Mouse (Mus musculus) ES-CJ7 (cell line): ENCODE data around the gene Klhdc1.

Experiments used
- DNase-seq: peaks from one replicate; pipeline ENCODE4 v3.0.0; 2011; ENCODE audit warnings: low read depth, low spot score

The Klhdc1 gene

DNA sequence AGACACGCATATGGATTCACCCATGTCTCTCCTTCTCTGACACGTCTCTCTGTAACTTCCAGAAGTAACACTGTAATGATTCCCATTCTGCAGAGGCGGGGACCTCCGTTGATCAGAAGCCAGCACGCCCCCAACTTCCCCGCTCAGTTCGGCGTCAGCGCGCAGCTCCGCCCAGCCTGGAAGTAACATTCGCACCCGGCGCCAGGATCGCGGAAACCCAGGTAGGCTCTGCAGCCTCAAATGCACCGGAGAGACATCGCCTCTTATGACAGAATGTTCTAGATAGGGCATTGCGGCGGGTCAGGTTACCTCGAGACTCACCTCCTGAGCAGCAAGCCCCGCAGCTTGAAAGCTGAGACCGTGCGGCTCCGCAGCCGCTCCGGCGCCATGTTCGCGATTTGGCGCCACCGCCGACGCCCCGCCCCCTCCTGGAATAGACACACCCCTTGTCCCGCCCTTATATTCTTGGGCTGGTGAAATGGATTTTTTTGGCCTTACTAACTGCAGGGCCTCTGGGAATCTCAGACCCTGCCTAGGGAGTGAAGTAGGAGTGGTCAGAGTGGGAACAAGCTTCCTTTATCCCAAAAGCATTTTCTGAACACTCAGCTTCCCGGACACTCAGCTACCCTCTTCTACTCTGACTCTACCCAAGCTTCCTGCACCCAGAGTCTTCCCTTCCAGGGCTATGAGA is 13.1 kb upstream of the Klhdc1 start, which contains the start of gene Pole2:
Gene Pole2 (minus strand): TSS at position 420 of the 691 bp plus-strand sequence.
- peak; percentile 86 for DNase-seq

GRCm38 (mm10) chr12:69229251-69229650 is 11.7 kb upstream of the Klhdc1 start:
- DNase-seq = peak; percentile 91

DNA sequence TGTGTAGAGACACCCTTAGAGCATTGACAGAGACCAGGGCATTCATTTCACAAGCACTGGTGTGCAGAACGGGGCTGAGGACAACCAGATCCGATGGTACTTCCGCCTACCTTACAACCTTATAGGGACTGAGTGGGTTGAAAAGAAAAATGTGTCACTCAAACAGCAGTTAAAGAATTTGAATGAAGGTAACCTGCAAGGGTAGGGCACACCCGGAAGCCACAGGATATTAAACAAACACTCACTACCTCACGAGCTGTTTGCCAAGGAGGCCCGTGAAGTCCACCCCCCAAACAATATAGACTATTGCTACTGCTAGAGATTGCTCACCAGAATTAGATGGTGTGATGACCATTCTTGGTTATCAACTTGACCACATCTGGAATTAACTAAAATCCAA is 5.2 kb upstream of the Klhdc1 start:
- DNase-seq = no peak

DNA sequence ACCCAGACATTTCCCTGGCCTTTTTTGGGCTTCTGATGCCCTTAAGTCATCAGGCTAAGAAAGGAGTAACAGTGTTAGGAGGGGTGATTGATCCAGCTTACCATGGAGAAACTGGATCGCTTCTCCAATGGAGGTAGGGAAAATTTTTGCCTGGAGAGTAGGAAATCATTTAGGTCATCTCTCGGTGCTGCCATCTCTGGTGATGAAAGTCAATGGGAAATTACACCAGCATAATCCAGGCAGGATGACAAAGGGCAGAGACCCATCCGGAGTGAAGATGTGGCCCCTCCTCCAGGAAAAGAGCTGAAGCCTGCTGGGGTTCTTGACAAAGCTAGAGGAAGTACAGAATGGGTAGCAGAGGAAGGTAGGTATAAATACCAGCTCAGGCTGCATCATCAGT is 2.7 kb upstream of the Klhdc1 start:
- peak; percentile 33 for DNase-seq

- DNase-seq = no peak
These were observed 412 bp downstream of the Klhdc1 start for GRCm38 (mm10) chr12:69241405-69241770.

GRCm38 (mm10) chr12:69241771-69242431 is 925 bp downstream of the Klhdc1 start:
- no peak for DNase-seq

GRCm38 (mm10) chr12:69249766-69250165 is 8.8 kb downstream of the Klhdc1 start:
- no peak for DNase-seq

GRCm38 (mm10) chr12:69250756-69251155 is 9.8 kb downstream of the Klhdc1 start:
- no peak for DNase-seq

GRCm38 (mm10) chr12:69253806-69254205 is 12.8 kb downstream of the Klhdc1 start:
- DNase-seq = no peak

GRCm38 (mm10) chr12:69257836-69258235 is 16.9 kb downstream of the Klhdc1 start:
- no peak for DNase-seq

GRCm38 (mm10) chr12:69262251-69262650 is 21.3 kb downstream of the Klhdc1 start:
- DNase-seq = no peak

DNA sequence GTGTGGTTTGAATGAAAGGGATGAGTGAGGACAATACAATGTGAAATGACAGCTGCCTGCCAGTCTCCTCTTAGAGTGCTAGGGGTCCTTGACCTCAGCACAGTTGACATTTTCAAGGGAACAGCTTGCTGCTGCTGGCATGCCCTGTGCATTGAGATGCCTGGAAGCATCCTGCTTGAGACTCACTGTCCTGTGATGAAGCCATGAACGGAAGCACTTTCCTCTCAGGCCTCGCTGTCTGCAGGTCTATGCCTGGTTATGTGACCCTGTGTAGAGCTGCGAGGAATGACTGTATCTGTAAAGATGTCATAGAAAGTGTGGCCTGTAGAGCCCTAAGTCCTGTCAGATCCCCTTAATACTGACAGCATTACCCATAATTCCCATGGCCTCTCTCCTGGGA is 24.1 kb downstream of the Klhdc1 start:
- DNase-seq = no peak

DNA sequence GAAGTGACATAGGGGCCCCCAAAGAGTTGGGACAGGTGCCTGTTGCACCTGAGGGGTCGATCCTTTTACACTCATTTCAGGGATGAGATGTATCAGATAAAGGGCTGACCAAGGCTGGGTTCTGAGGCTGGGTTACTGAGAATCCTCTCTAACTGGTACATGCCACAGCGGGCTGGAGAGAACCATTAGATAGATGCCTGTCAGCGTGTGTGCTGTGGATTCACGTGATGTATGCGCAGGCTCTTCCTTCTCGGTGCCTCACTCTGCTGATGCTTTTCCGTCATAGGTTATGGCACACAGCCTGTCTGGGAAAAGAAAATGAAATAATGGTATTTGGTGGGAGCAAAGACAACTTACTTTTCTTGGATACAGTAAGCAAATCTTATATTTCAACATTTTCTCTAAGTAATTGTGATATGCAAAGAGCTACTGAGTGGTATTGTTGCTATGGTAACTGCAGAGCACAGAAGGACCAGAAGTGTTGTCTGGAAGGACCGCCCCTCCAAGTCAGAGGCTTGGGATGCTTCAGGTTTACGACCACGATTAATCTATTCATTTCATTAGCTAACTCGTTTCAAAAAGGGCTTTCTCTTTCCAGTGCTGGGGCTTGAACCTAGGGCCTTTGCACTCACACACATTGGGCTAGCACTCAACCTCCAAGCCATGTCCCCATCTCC is 27.1 kb downstream of the Klhdc1 start:
- DNase-seq = no peak

DNA sequence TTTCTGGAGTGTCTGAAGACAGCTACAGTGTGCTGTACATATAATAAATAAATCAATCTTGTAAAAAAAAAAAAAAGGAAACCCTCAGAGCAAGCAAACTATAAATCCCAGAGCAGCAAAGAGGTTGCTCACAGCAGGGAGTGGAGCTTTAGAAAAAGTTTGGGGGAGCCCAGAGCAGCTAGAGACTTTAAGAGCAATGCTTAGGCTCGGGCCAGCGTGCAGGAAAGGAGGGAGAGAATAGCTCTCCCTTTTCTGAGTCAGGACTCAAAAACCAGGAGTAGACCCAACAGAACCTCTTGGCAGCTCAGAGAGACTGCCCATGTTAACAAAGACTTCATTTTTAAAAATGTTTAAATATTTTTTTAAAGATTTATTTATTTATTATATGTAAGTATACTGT is 28.0 kb downstream of the Klhdc1 start:
- no peak for DNase-seq

DNA sequence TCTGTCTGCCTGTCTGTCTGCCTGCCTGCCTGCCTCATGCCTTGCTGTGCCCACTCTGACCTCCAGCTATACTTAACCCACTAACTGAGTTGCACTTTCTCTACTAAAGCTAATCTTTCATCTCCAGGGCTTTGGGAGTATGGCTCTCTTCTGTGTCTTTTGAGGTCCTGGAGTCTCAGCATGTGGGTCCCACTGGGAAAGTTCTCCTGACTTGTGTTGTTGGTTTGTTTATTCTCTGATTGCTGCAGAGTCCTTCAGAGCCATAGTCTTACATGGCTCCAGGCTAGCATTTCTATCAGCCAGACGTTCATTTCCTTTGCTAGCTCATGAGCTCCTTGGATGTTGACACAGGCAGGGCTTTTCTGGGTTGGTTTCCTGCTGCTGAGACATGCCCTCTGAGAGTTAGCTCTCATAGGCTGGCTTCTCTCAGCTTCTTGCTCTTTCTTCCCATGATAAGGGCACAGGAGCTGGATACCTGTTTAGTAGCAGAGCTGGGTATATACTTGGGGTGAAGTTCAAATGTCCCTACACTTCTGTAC is 39.0 kb downstream of the Klhdc1 start:
- no peak for DNase-seq

GRCm38 (mm10) chr12:69280915-69281314 is 39.9 kb downstream of the Klhdc1 start:
- no peak for DNase-seq

DNA sequence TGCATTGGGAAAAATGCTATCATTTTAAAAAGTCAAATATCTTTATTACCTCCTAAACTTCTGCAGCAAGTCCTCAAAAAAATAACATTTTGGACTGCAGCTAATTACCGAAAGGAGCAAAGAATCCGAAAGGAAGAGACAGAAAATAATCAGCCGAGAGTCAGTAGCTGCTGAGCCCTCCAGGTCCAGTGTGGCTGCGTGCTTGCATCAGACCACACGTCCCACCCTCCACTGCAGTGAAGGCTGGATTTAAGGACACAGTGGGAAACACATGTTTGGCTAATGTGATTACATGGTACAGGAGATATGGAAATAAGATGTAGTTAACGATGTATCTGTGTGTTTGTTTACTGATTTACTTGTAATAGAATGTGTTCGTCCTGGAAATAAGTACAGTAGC is 42.2 kb downstream of the Klhdc1 start:
- no peak for DNase-seq

GRCm38 (mm10) chr12:69287535-69287934 is 46.6 kb downstream of the Klhdc1 start:
- no peak for DNase-seq

GRCm38 (mm10) chr12:69288699-69289098 is 47.7 kb downstream of the Klhdc1 start:
- no peak for DNase-seq

- no peak for DNase-seq
These were observed 51.4 kb downstream of the Klhdc1 start for GRCm38 (mm10) chr12:69292401-69292800.

GRCm38 (mm10) chr12:69293815-69294214 is 52.8 kb downstream of the Klhdc1 start:
- no peak for DNase-seq

DNA sequence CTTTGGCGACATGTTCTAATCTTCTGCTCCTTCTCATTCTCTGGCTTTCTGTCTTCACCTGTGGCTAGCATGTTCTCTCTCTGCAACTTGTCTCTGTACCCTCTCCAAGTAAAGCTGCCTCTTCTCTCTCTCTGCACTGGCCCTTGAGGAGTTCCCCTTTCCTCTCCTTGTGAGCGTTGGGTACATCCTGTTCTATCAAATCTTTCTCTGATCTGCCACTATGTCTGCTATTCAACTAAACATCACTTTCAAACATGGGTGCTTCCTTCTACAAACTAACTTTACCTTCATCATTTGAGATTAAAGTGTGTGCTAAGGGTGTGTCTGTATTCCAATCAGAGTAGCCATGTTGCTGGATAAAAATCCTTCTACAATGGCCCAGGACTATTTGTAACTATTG is 54.0 kb downstream of the Klhdc1 start:
- no peak for DNase-seq

- DNase-seq = no peak
These were observed 54.7 kb downstream of the Klhdc1 start for GRCm38 (mm10) chr12:69295651-69296050.
